Mouse (Mus musculus): ENCODE measurements at regions not wholly inside any gene's neighbourhood (a gene's known extent, or its start where the extent isn't known, plus 50 kb on each side); places are given as distances from the start of the nearest gene placed in this dataset.

- DNase-seq (ENCODE audit: low spot score) (no peak), ATAC-seq (ENCODE audit: insufficient number of reproducible peaks, low FRiP score, low TSS enrichment, low read depth) (no peak)
- H3K36me3 ChIP-seq (ENCODE audit: control insufficient read depth, insufficient read depth, low read length): no peaks in the 10 kb centered on the region
- H3K27me3 ChIP-seq (ENCODE audit: control insufficient read depth, insufficient read depth, low read length): no peaks in the 10 kb centered on the region
- H3K9me3 ChIP-seq (ENCODE audit: control insufficient read depth, low read length): no peaks in the 10 kb centered on the region
- 87% methylated on average over 9 of the region's 9 CpGs for WGBS
- H3K4me1 ChIP-seq (ENCODE audit: control insufficient read depth, insufficient read depth, low read length): no peaks in the 10 kb centered on the region; the same call in 1 of the 2 replicates
- H3K4me2 ChIP-seq (ENCODE audit: low read depth, severe bottlenecking): no peak overlapping the region
- H3K9ac ChIP-seq (ENCODE audit: low read length): no peak overlapping the region
- no peak overlapping the region for H3K27ac ChIP-seq (replicated peaks; ENCODE audit: low read depth, low read length)
- no peak overlapping the region for H3K4me3 ChIP-seq (ENCODE audit: low read depth, low read length)
These were observed 51.2 kb upstream of the Gtsf1l start for GRCm38 (mm10) chr2:163138688-163139385.

- WGBS: 83% methylated on average over 10 of the region's 10 CpGs
- no peak overlapping the region for H3K9ac ChIP-seq (ENCODE audit: low read length)
- H3K9me3 ChIP-seq (ENCODE audit: control insufficient read depth, low read length): no peaks in the 10 kb centered on the region
- no peak for DNase-seq (ENCODE audit: low spot score)
- no peaks in the 10 kb centered on the region for H3K27me3 ChIP-seq (ENCODE audit: control insufficient read depth, insufficient read depth, low read length)
- no peaks in the 10 kb centered on the region for H3K36me3 ChIP-seq (ENCODE audit: control insufficient read depth, insufficient read depth, low read length)
- no peak overlapping the region for H3K4me2 ChIP-seq (ENCODE audit: low read depth, severe bottlenecking)
- no peak overlapping the region for H3K27ac ChIP-seq (replicated peaks; ENCODE audit: low read depth, low read length)
- no peaks in the 10 kb centered on the region; the same call in 1 of the 2 replicates for H3K4me1 ChIP-seq (ENCODE audit: control insufficient read depth, insufficient read depth, low read length)
- H3K4me3 ChIP-seq (ENCODE audit: low read depth, low read length): no peak overlapping the region
- no peak for ATAC-seq (ENCODE audit: insufficient number of reproducible peaks, low FRiP score, low TSS enrichment, low read depth)
These were observed 55.2 kb upstream of the Gtsf1l start for GRCm38 (mm10) chr2:163142762-163143388.

- H3K36me3 ChIP-seq (ENCODE audit: control insufficient read depth, insufficient read depth, low read length): no peaks in the 10 kb centered on the region
- ATAC-seq (ENCODE audit: insufficient number of reproducible peaks, low FRiP score, low TSS enrichment, low read depth): no peak
- no peaks in the 10 kb centered on the region for H3K9me3 ChIP-seq (ENCODE audit: control insufficient read depth, low read length)
- no peak overlapping the region for H3K9ac ChIP-seq (ENCODE audit: low read length)
- no peak overlapping the region for H3K4me3 ChIP-seq (ENCODE audit: low read depth, low read length)
- no peaks in the 10 kb centered on the region; the same call in 1 of the 2 replicates for H3K4me1 ChIP-seq (ENCODE audit: control insufficient read depth, insufficient read depth, low read length)
- 72% methylated on average over 13 of the region's 13 CpGs for WGBS
- H3K27ac ChIP-seq (replicated peaks; ENCODE audit: low read depth, low read length): no peak overlapping the region
- H3K4me2 ChIP-seq (ENCODE audit: low read depth, severe bottlenecking): no peak overlapping the region
- DNase-seq (ENCODE audit: low spot score): no peak
- H3K27me3 ChIP-seq (ENCODE audit: control insufficient read depth, insufficient read depth, low read length): no peaks in the 10 kb centered on the region
These were observed 55.8 kb upstream of the Gtsf1l start for GRCm38 (mm10) chr2:163143413-163143812.

- no peak for ATAC-seq (ENCODE audit: insufficient number of reproducible peaks, low FRiP score, low TSS enrichment, low read depth)
- H3K36me3 ChIP-seq (ENCODE audit: control insufficient read depth, insufficient read depth, low read length): no peaks in the 10 kb centered on the region
- H3K27me3 ChIP-seq (ENCODE audit: control insufficient read depth, insufficient read depth, low read length): no peaks in the 10 kb centered on the region
- H3K4me2 ChIP-seq (ENCODE audit: low read depth, severe bottlenecking): no peak overlapping the region
- WGBS: 85% methylated on average over 8 of the region's 8 CpGs
- H3K4me1 ChIP-seq (ENCODE audit: control insufficient read depth, insufficient read depth, low read length): no peaks in the 10 kb centered on the region; the same call in 1 of the 2 replicates
- H3K27ac ChIP-seq (replicated peaks; ENCODE audit: low read depth, low read length): no peak overlapping the region
- H3K4me3 ChIP-seq (ENCODE audit: low read depth, low read length): no peak overlapping the region
- no peaks in the 10 kb centered on the region for H3K9me3 ChIP-seq (ENCODE audit: control insufficient read depth, low read length)
- no peak for DNase-seq (ENCODE audit: low spot score)
- H3K9ac ChIP-seq (ENCODE audit: low read length): no peak overlapping the region
These were observed 56.9 kb upstream of the Tox2 start for GRCm38 (mm10) chr2:163146001-163146400.

- 80% methylated on average over 4 of the region's 4 CpGs for WGBS
- Histone ChIP-seq H3K9me3 (ENCODE audit: control insufficient read depth, low read length) (no peaks in the 10 kb centered on the region), H3K27me3 (ENCODE audit: control insufficient read depth, insufficient read depth, low read length) (no peaks in the 10 kb centered on the region), H3K4me1 (ENCODE audit: control insufficient read depth, insufficient read depth, low read length) (no peaks in the 10 kb centered on the region; the same call in 1 of the 2 replicates), H3K36me3 (ENCODE audit: control insufficient read depth, insufficient read depth, low read length) (no peaks in the 10 kb centered on the region), H3K27ac (replicated peaks; ENCODE audit: low read depth, low read length) (no peak overlapping the region), H3K4me2 (ENCODE audit: low read depth, severe bottlenecking) (no peak overlapping the region), H3K4me3 (ENCODE audit: low read depth, low read length) (no peak overlapping the region), H3K9ac (ENCODE audit: low read length) (no peak overlapping the region)
- no peak for DNase-seq (ENCODE audit: low spot score)
- no peak for ATAC-seq (ENCODE audit: insufficient number of reproducible peaks, low FRiP score, low TSS enrichment, low read depth)
These were observed 56.4 kb upstream of the Tox2 start for GRCm38 (mm10) chr2:163146481-163146880.

- Histone ChIP-seq H3K4me1 (ENCODE audit: control insufficient read depth, insufficient read depth, low read length) (no peaks in the 10 kb centered on the region; the same call in 1 of the 2 replicates), H3K4me2 (ENCODE audit: low read depth, severe bottlenecking) (no peak overlapping the region), H3K9me3 (ENCODE audit: control insufficient read depth, low read length) (no peaks in the 10 kb centered on the region), H3K27ac (replicated peaks; ENCODE audit: low read depth, low read length) (no peak overlapping the region), H3K36me3 (ENCODE audit: control insufficient read depth, insufficient read depth, low read length) (no peaks in the 10 kb centered on the region), H3K27me3 (ENCODE audit: control insufficient read depth, insufficient read depth, low read length) (no peaks in the 10 kb centered on the region), H3K4me3 (ENCODE audit: low read depth, low read length) (no peak overlapping the region), H3K9ac (ENCODE audit: low read length) (no peak overlapping the region)
- WGBS: 82% methylated on average over 4 of the region's 4 CpGs
- no peak for DNase-seq (ENCODE audit: low spot score)
- no peak for ATAC-seq (ENCODE audit: insufficient number of reproducible peaks, low FRiP score, low TSS enrichment, low read depth)
These were observed 55.5 kb upstream of the Tox2 start for GRCm38 (mm10) chr2:163147381-163147780.

- Histone ChIP-seq H3K4me1 (ENCODE audit: control insufficient read depth, insufficient read depth, low read length) (no peaks in the 10 kb centered on the region), H3K27ac (replicated peaks; ENCODE audit: low read depth, low read length) (no peak overlapping the region), H3K36me3 (ENCODE audit: control insufficient read depth, insufficient read depth, low read length) (no peaks in the 10 kb centered on the region), H3K4me2 (ENCODE audit: low read depth, severe bottlenecking) (no peak overlapping the region), H3K4me3 (ENCODE audit: low read depth, low read length) (no peak overlapping the region), H3K9ac (ENCODE audit: low read length) (no peak overlapping the region), H3K9me3 (ENCODE audit: control insufficient read depth, low read length) (no peaks in the 10 kb centered on the region), H3K27me3 (ENCODE audit: control insufficient read depth, insufficient read depth, low read length) (no peaks in the 10 kb centered on the region)
- DNase-seq (ENCODE audit: low spot score): no peak
- no peak for ATAC-seq (ENCODE audit: insufficient number of reproducible peaks, low FRiP score, low TSS enrichment, low read depth)
- WGBS: 78% methylated on average over 15 of the region's 15 CpGs
These were observed 51.9 kb upstream of the Tox2 start for GRCm38 (mm10) chr2:163151016-163151415.

- Histone ChIP-seq H3K27ac (replicated peaks; ENCODE audit: low read depth, low read length) (no peak overlapping the region), H3K4me3 (ENCODE audit: low read depth, low read length) (no peak overlapping the region), H3K27me3 (ENCODE audit: control insufficient read depth, insufficient read depth, low read length) (no peaks in the 10 kb centered on the region), H3K9ac (ENCODE audit: low read length) (no peak overlapping the region), H3K4me2 (ENCODE audit: low read depth, severe bottlenecking) (no peak overlapping the region), H3K4me1 (ENCODE audit: control insufficient read depth, insufficient read depth, low read length) (no peaks in the 10 kb centered on the region), H3K9me3 (ENCODE audit: control insufficient read depth, low read length) (no peaks in the 10 kb centered on the region), H3K36me3 (ENCODE audit: control insufficient read depth, insufficient read depth, low read length) (no peaks in the 10 kb centered on the region)
- 78% methylated on average over 22 of the region's 22 CpGs for WGBS
- DNase-seq (ENCODE audit: low spot score) (peak; percentile 67), ATAC-seq (ENCODE audit: insufficient number of reproducible peaks, low FRiP score, low TSS enrichment, low read depth) (no peak)
These were observed 50.4 kb upstream of the Tox2 start for GRCm38 (mm10) chr2:163152340-163153033.
